35 mouse cellular contexts compared by ENCODE assay signal in genomic region chr14:24896681-24897080, GRCm38 (mm10).
"Had no signal": no experiment of that assay in that cellular context is flagged by ENCODE, and none has a peak within 500 bp of the region (broad histone marks: within the 10 kb centered on the region; RNA-seq: fewer than 3 reads in every experiment).

No protein-coding gene starts in this region.

- H3K4me2 ChIP-seq: heart, embryonic 11.5 days; heart, embryonic 12.5 days; heart, embryonic 13.5 days; heart, embryonic 15.5 days; hindbrain, embryonic 12.5 days; hindbrain, embryonic 13.5 days; hindbrain, embryonic 14.5 days; hindbrain, embryonic 15.5 days; intestine, embryonic 15.5 days; kidney, embryonic 15.5 days had no signal

- H3K36me3 ChIP-seq: heart, embryonic 12.5 days; heart, embryonic 13.5 days; heart, embryonic 15.5 days; hindbrain, embryonic 10.5 days; hindbrain, embryonic 12.5 days; hindbrain, embryonic 13.5 days; hindbrain, embryonic 15.5 days; intestine, embryonic 15.5 days; kidney, embryonic 15.5 days had no signal

- H3K27me3 ChIP-seq: heart, embryonic 12.5 days; heart, embryonic 13.5 days; heart, embryonic 15.5 days; hindbrain, embryonic 12.5 days; hindbrain, embryonic 13.5 days; hindbrain, embryonic 15.5 days; intestine, embryonic 15.5 days; kidney, embryonic 15.5 days had no signal

- H3K27ac ChIP-seq: heart, embryonic 15.5 days; hindbrain, embryonic 10.5 days; hindbrain, embryonic 12.5 days; hindbrain, embryonic 13.5 days; hindbrain, embryonic 14.5 days; hindbrain, embryonic 15.5 days; hindbrain, postnatal 0 days; intestine, embryonic 15.5 days; kidney, embryonic 15.5 days; kidney, postnatal 0 days; layer of hippocampus, adult 2 months; left cerebral cortex, adult 2 months had no signal

- H3K9ac ChIP-seq: heart, embryonic 12.5 days; heart, embryonic 13.5 days; heart, embryonic 15.5 days; hindbrain, embryonic 12.5 days; hindbrain, embryonic 13.5 days; hindbrain, embryonic 14.5 days; hindbrain, embryonic 15.5 days; intestine, embryonic 15.5 days; kidney, embryonic 15.5 days had no signal

- H3K9me3 ChIP-seq: heart, embryonic 12.5 days; heart, embryonic 13.5 days; heart, embryonic 15.5 days; hindbrain, embryonic 10.5 days; hindbrain, embryonic 15.5 days; intestine, embryonic 15.5 days; kidney, embryonic 15.5 days had no signal

- DNase-seq: heart, postnatal 10 days; heart, postnatal 14 days; heart, postnatal 36 days; heart, postnatal 4 days; kidney, adult 11 months; kidney, adult 18-20 months; kidney, adult 2 months; kidney, adult 8-10 months; kidney, adult 9 months; kidney, postnatal 10 days; kidney, postnatal 14 days; kidney, postnatal 25 days; kidney, postnatal 36 days; kidney, postnatal 4 days; layer of hippocampus, adult 9-11 months; layer of hippocampus, postnatal 36 days had no signal

- H3K4me3 ChIP-seq: heart, embryonic 12.5 days; heart, embryonic 13.5 days; heart, embryonic 15.5 days; hindbrain, embryonic 10.5 days; hindbrain, embryonic 12.5 days; hindbrain, embryonic 13.5 days; hindbrain, embryonic 15.5 days; intestine, embryonic 15.5 days; kidney, embryonic 15.5 days; layer of hippocampus, adult 2 months; left cerebral cortex, adult 2 months had no signal

- ATAC-seq: hindbrain, embryonic 16.5 days; hindbrain, postnatal 0 days; inflammation-experienced regulatory T-cells, adult 6 months; intestine, embryonic 15.5 days; intestine, embryonic 16.5 days; intestine, postnatal 0 days had no signal
